Mouse (Mus musculus): ENCODE data around the gene Ehbp1. TPM values are rescaled to one million over a fixed set of nuclear protein-coding genes. Genes with fewer than 3 reads are reported as not detected.

Gene Ehbp1
- polyA plus RNA-seq, 1 experiment from 2014 or later: 7.9 TPM

DNA sequence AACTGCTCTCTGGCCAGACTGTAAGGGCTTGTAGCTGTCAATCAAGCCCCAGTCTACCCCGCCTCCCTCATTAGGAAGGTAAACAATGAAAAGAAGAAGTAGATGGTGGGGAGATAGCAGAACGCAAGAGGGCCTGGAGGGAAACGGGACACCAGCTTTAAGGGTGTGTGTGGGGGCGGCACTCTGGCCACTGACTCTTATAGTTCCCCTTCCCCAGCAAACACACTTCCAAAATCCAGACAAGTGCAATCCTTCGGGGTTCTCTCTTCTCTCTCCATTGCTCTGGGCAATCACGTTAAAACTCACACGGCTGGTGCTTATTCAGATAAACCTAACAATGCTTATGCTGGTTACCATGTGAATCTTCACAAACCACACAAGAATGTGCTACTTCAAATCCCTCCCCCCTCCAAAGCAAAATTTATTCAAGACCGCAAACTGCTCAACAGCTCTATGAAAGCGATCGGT, 333.9 kb downstream of the Ehbp1 start:
- Histone ChIP-seq H3K36me3 (no peaks in the 10 kb centered on the region), H3K9me3 (replicated peaks) (no peaks in the 10 kb centered on the region), H3K4me3 (no peak overlapping the region), H3K27me3 (ENCODE audit: low read depth, poor library complexity, severe bottlenecking) (peaks cover 82% of the 10 kb centered on the region), H3K4me1 (peaks cover 27% of the 10 kb centered on the region), H3K27ac (no peak overlapping the region)
- under 1% methylated on average over 10 of the region's 10 CpGs for WGBS
- peak; percentile 37 for DNase-seq (ENCODE audit: low spot score)

GRCm38 (mm10) chr11:22007781-22008110, 334.3 kb downstream of the Ehbp1 start:
- Histone ChIP-seq H3K4me3 (0 out of 2 replicates have a peak overlapping the region, but pooled peaks have one; percentile 13), H3K27ac (no peak overlapping the region), H3K36me3 (no peaks in the 10 kb centered on the region), H3K27me3 (ENCODE audit: low read depth, poor library complexity, severe bottlenecking) (peaks cover 86% of the 10 kb centered on the region), H3K9me3 (replicated peaks) (no peaks in the 10 kb centered on the region), H3K4me1 (peaks cover 31% of the 10 kb centered on the region)
- under 1% methylated on average over 6 of the region's 6 CpGs for WGBS
- DNase-seq (ENCODE audit: low spot score): no peak

DNA sequence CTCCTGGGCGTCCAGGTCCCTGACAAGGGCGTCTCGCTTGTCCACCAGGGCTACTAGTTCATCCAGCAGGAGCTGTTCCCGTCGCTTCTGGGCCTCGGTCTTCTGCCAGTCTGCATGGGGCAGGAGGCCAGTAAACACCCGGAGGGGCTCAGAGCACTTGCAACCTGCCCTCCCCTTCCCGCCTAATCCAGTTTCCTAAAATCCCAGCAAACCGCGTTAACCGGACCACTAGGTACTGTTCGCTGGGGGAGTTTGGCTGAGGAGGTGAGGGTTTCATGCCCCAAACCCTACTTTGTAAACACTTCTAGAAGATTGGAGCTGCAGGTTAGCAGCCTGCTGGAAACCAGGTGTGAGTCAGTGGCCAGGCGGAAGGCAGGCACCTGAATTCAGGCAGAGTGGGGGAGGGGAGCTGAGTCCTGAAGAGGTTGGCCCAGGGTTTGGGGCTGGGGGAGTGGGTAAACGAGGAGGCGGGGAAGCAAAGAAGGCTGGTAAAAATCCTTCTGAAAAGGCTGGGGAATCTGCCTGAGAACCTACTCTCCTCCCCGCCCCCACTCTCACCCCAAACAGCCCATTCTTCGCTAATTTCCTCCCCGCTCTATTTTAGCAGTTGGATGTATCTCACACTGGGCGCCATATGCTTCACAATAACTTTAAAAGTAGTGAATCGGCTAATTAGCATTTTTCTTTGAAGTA, 334.9 kb downstream of the Ehbp1 start:
- H3K36me3 ChIP-seq: no peaks in the 10 kb centered on the region
- H3K27ac ChIP-seq: no peak overlapping the region
- peaks cover 91% of the 10 kb centered on the region for H3K27me3 ChIP-seq (ENCODE audit: low read depth, poor library complexity, severe bottlenecking)
- WGBS: under 1% methylated on average over 20 of the region's 20 CpGs
- H3K4me1 ChIP-seq: peaks cover 36% of the 10 kb centered on the region
- H3K4me3 ChIP-seq: peak overlapping the region; percentile 13
- DNase-seq (ENCODE audit: low spot score): peak; percentile 59
- H3K9me3 ChIP-seq (replicated peaks): no peaks in the 10 kb centered on the region

DNA sequence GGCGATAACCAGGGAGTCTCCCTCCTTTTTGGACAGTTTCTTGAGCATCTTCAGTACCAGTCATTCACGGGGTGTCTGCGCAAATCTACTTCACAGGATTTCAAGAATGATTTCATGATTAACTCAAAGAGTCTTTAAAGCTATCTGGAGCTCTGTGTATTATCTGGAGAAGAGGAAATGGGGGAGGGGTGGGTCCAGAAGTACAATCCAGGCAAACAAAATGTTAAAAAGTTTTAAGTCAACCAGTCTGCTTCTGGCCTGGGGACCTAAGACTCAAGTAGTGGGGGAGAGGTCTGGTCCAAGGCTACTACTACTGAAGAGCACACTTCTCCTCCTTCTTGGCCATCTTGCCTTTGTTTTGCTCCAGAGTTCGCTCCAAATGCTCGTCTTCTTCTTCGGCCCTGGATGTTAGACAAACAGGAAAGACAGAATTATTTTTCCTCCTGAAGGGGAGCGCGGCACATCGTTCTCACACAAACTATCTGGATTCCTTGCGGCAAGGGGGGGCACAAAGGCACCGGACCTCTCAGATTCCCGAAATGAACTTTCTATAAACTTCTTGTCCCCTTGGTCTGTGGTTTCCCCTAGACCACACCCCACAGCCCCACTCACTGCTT, 335.5 kb downstream of the Ehbp1 start:
- no peak for DNase-seq (ENCODE audit: low spot score)
- WGBS: 4% methylated on average over 12 of the region's 12 CpGs
- Histone ChIP-seq H3K4me3 (peak overlapping the region; percentile 13), H3K27me3 (ENCODE audit: low read depth, poor library complexity, severe bottlenecking) (peaks cover 98% of the 10 kb centered on the region), H3K9me3 (replicated peaks) (no peaks in the 10 kb centered on the region), H3K36me3 (no peaks in the 10 kb centered on the region), H3K4me1 (peaks cover 42% of the 10 kb centered on the region), H3K27ac (no peak overlapping the region)

DNA sequence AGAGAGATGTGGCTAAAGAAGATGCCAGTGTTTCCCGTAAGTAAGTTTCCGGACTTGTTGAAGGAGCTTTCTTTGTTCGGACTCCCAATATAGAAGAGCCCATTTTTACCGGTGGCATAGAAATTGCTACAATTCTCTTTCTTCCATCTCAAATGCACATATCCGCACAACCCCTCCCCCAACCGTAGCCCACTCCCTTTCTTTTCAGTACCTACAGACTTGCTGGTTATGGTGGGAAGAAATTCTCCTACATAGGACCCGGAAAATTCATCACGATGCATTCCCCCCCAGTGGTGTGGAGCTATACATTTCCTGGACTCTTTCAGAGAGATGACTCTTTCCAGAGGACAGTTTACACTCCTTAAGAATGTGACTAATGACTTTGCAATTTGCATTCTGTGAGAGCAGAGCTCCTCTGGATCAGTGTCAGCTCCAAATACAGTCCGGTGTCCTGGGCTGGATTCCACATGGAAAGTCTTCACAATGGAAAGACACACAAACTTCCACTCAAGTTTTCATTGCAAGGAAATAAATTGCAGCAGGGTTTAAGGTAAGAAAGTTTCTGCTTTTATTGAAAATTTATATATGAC, 336.7 kb downstream of the Ehbp1 start:
- peak; percentile 47 for DNase-seq (ENCODE audit: low spot score)
- 4% methylated on average over 9 of the region's 9 CpGs for WGBS
- Histone ChIP-seq H3K4me3 (no peak overlapping the region), H3K27me3 (ENCODE audit: low read depth, poor library complexity, severe bottlenecking) (peaks cover 99% of the 10 kb centered on the region), H3K36me3 (no peaks in the 10 kb centered on the region), H3K4me1 (peaks cover 54% of the 10 kb centered on the region), H3K27ac (no peak overlapping the region), H3K9me3 (replicated peaks) (no peaks in the 10 kb centered on the region)

GRCm38 (mm10) chr11:22004331-22004841, 337.7 kb downstream of the Ehbp1 start:
- no peaks in the 10 kb centered on the region for H3K36me3 ChIP-seq
- peaks cover 58% of the 10 kb centered on the region for H3K4me1 ChIP-seq
- H3K27me3 ChIP-seq (ENCODE audit: low read depth, poor library complexity, severe bottlenecking): peaks cover 99% of the 10 kb centered on the region
- H3K9me3 ChIP-seq (replicated peaks): no peaks in the 10 kb centered on the region
- DNase-seq (ENCODE audit: low spot score): peak; percentile 74
- WGBS: under 1% methylated on average over 18 of the region's 18 CpGs
- H3K4me3 ChIP-seq: peak overlapping the region; percentile 27
- no peak overlapping the region for H3K27ac ChIP-seq

DNA sequence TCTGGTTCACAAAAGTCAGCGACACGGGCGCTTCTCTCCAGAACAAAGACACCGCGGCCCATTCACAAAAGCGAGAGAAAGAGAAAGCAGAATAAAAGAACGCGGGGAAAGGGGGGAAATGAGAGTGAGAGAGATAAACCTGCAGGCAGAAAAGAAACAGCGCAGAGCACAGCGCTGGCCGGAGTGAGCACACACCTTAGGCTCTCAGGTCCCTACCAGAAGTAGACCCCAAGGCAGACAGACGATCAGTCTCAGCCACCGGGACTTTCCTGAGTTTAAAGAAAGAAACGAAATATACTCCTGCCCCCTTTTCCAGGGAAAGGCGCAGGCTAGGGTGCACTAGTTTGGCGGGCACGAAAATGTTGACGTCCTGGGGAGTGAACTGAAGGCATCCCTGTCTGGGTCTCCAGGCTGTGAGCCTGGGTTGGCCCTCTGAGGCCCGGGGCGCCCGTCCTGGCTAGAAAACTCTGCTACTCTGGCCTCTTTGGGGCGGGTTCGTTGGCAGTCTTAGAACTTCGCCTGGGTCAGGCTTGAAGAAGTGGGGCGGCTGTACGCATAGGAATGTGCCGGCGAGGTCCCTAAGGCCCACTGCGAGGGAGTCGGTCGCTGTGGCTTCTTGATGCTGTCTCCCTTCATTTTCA, 338.6 kb downstream of the Ehbp1 start:
- under 1% methylated on average over 31 of the region's 31 CpGs for WGBS
- Histone ChIP-seq H3K4me3 (0 out of 2 replicates have a peak overlapping the region, but pooled peaks have one; percentile 22), H3K36me3 (no peaks in the 10 kb centered on the region), H3K27me3 (ENCODE audit: low read depth, poor library complexity, severe bottlenecking) (peaks cover 100% of the 10 kb centered on the region), H3K9me3 (replicated peaks) (no peaks in the 10 kb centered on the region), H3K27ac (no peak overlapping the region), H3K4me1 (peaks cover 58% of the 10 kb centered on the region)
- DNase-seq (ENCODE audit: low spot score): peak; percentile 62

DNA sequence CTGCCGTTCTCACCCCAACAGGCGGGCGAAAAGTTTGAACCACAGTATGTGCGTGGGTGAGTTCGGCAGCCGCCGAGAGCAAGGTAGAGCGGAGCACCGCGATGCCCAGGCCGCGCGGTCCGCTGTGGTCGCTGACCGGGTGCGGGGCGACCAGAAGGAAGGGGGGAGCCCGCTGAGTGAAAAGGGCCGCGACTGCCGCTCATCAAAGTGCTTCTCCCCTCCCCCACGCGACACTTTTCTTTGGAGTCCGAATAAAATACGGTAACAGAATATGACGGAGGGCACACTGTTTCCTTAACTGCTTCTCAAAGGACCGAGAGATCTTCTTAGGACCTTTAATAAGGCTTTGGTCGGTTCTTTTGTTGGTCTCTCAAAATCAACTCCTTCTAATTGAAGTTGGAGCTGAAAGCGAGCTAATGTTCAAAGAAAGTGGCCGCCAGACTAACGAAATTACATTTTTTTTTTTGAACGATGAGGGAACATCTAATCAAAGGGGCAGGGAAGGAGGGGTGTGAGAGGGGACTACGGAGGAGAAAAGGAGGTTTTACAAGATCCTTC, 339.2 kb downstream of the Ehbp1 start, which contains the start of gene Otx1:
TSS of gene Otx1 (minus strand) at position 115 of the 558 bp plus-strand sequence.
- Histone ChIP-seq H3K4me3 (peak within 1 kb of the TSS; percentile 66), H3K27ac (peak within 1 kb of the TSS; percentile 79), H3K4me1 (peaks cover 53% of the 10 kb centered on the region), H3K27me3 (ENCODE audit: low read depth, poor library complexity, severe bottlenecking) (peaks cover 100% of the 10 kb centered on the region), H3K36me3 (no peaks in the 10 kb centered on the region), H3K9me3 (replicated peaks) (no peaks in the 10 kb centered on the region)
- whole genome bisulfite sequencing: under 1% methylated on average over 34 of the region's 34 CpGs
- DNase-seq (ENCODE audit: low spot score): peak; percentile 61

GRCm38 (mm10) chr11:22002062-22002782, 339.9 kb downstream of the Ehbp1 start:
- peak; percentile 84 for DNase-seq (ENCODE audit: low spot score)
- Histone ChIP-seq H3K27me3 (ENCODE audit: low read depth, poor library complexity, severe bottlenecking) (peaks cover 100% of the 10 kb centered on the region), H3K9me3 (replicated peaks) (no peaks in the 10 kb centered on the region), H3K27ac (peak overlapping the region; percentile 79), H3K4me1 (peaks cover 48% of the 10 kb centered on the region), H3K36me3 (no peaks in the 10 kb centered on the region), H3K4me3 (peak overlapping the region; percentile 66)
- WGBS: under 1% methylated on average over 34 of the region's 34 CpGs

DNA sequence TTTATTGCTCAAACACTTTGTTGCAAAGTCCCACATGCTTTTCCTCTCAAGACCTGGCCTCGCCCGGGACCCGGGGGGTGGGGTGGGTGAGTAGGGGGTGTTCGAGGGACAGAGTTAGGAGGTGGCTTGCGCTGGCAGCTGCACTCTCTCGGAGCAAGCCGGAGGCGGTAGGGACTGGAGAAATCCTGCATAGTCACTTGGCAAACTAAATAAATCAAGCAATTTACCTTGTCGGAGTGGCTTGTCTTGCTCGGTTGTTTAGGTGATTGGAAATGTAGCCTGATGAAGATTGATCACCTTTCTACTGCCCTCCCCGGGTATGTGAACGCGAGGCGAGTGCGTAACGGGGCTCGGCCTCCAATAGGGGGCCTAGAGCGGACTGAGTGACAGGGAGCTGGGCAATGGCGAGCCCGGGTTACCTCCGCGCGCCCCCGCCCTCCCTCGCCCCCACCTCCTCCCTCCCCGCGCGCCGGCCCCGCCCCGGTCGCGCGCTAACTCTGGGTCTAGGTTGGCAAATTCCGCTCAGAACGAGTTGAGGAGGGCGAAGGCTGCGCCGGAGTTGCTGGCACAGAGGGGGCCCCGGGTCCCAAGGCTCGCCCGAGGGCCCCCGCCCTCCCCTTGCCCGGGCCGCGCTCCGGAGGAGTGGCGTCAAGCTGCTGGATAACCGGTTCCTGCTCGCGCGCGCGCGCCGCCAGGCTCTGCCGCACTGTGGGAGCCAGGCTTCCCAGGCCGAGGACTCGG, 340.6 kb downstream of the Ehbp1 start:
- peak; percentile 85 for DNase-seq (ENCODE audit: low spot score)
- Histone ChIP-seq H3K4me1 (peaks cover 50% of the 10 kb centered on the region), H3K27ac (peak overlapping the region; percentile 79), H3K36me3 (no peaks in the 10 kb centered on the region), H3K9me3 (replicated peaks) (no peaks in the 10 kb centered on the region), H3K4me3 (peak overlapping the region; percentile 66), H3K27me3 (ENCODE audit: low read depth, poor library complexity, severe bottlenecking) (peaks cover 100% of the 10 kb centered on the region)
- 0% methylated on average over 54 of the region's 59 CpGs for whole genome bisulfite sequencing

- Histone ChIP-seq H3K27me3 (ENCODE audit: low read depth, poor library complexity, severe bottlenecking) (peaks cover 100% of the 10 kb centered on the region), H3K9me3 (replicated peaks) (no peaks in the 10 kb centered on the region), H3K4me1 (peaks cover 60% of the 10 kb centered on the region), H3K27ac (peak overlapping the region; percentile 25; the same call in 1 of the 2 replicates), H3K4me3 (peak overlapping the region; percentile 66), H3K36me3 (no peaks in the 10 kb centered on the region)
- under 1% methylated on average over 48 of the region's 48 CpGs for WGBS
- peak; percentile 73 for DNase-seq (ENCODE audit: low spot score)
Observed at GRCm38 (mm10) chr11:22000316-22001076, 341.6 kb downstream of the Ehbp1 start.
